Mouse (Mus musculus) leukemia stem cell, adult 10-12 weeks (primary cell): Measurements from ENCODE around the gene Adap1. TPM values are rescaled to one million over a fixed set of nuclear protein-coding genes. Genes with fewer than 3 reads are reported as not detected.

Source experiments
- polyA plus RNA-seq: library from polyadenylated mRNA; stranded (reverse); fragments of >175 nt; gene quantifications from 2 replicates; pipeline ENCODE4 v1.2.3, GENCODE M21; 2012; ENCODE audit warnings: low replicate concordance

The Adap1 gene
- 6.4 and 6.7 TPM in 2 replicates for polyA plus RNA-seq

DNA sequence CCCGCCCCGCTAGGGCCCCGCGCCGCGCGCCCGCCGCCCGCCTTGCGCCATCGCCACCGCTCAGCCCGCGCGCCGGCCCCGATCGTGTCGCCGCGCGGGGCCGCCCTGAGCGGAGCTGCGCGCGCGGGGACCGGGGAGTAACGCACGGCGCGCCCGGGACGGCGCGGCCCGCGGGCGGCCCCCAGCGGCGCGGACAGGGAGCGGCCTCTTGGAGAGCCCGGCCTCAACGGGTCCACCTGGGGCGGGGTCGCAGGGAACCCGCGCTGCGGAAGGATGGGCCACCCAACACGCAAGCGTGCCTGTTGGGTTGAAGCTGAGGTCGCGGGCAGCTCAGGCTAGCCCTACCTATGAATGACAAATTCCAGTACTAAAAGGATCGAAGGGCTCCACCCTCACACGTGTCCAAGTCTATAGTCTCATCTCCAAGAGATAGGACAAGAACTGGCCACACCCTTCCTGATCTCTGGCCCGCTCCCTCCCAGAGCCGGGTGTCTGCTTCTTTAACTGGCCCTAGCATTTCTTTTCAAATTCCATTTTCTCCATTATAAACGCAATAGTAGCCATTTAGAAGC is at the start of gene Adap1:
TSS of gene Adap1 (minus strand) at position 228 of the 572 bp plus-strand sequence.

GRCm38 (mm10) chr5:139352317-139352716 is 26.9 kb upstream of the Adap1 start, which contains the start of gene Cyp2w1:
Gene Cyp2w1, plus strand, starts transcription at chr5:139352617.

GRCm38 (mm10) chr5:139351134-139351533 is 25.7 kb upstream of the Adap1 start, which contains the start of gene Cox19:
Gene Cox19, minus strand, starts transcription at chr5:139351418.

GRCm38 (mm10) chr5:139252081-139252909 is 73.1 kb downstream of the Adap1 start, which contains the start of gene Get4:
Gene Get4, plus strand, starts transcription at chr5:139252324.

Other genes with a start within 250 kb of the Adap1 start
- 0.95 and 1.6 TPM in 2 replicates for gene Prkar1b, start 175.6 kb downstream of the Adap1 start, polyA plus RNA-seq
- gene Dnaaf5, start 175.4 kb downstream of the Adap1 start, polyA plus RNA-seq, result 83.4 and 123 TPM in 2 replicates
- gene Sun1, start 125.0 kb downstream of the Adap1 start, polyA plus RNA-seq, result 11.8 and 39.6 TPM in 2 replicates
- 85.5 and 92.0 TPM in 2 replicates for gene Get4, start 73.3 kb downstream of the Adap1 start, polyA plus RNA-seq
- gene Cox19, start 25.8 kb upstream of the Adap1 start, polyA plus RNA-seq, result 31.5 and 69.9 TPM in 2 replicates
- gene Cyp2w1, start 27.0 kb upstream of the Adap1 start, polyA plus RNA-seq, result not detected in 2 replicates
- gene Gpr146, start 52.1 kb upstream of the Adap1 start, polyA plus RNA-seq, result 37.7 and 55.6 TPM in 2 replicates
- 0.09 and 0.23 TPM in 2 replicates for gene C130050O18Rik, start 79.7 kb upstream of the Adap1 start, polyA plus RNA-seq
- 0.17 TPM in 1 of 2 replicates, not detected in the other for gene Gper1, start 97.5 kb upstream of the Adap1 start, polyA plus RNA-seq
- gene 3110082I17Rik, start 134.9 kb upstream of the Adap1 start, polyA plus RNA-seq, result 27.4 and 43.2 TPM in 2 replicates
- gene Zfand2a, start 158.9 kb upstream of the Adap1 start, polyA plus RNA-seq, result 2.1 and 3.2 TPM in 2 replicates
- gene Uncx, start 217.9 kb upstream of the Adap1 start, polyA plus RNA-seq, result not detected in 2 replicates